Mouse (Mus musculus): Measurements from ENCODE around the gene Nectin1. TPM values are rescaled to one million over a fixed set of nuclear protein-coding genes. Genes with fewer than 3 reads are reported as not detected.

Nectin1 gene
- polyA plus RNA-seq, 1 experiment from 2014 or later, result 4.7 TPM

- no peak overlapping the region for H3K4me2 ChIP-seq (replicated peaks; ENCODE audit: low read depth)
- H3K4me3 ChIP-seq (ENCODE audit: low read depth, low read length), result no peak overlapping the region
- no peak for ATAC-seq
- H3K9ac ChIP-seq (ENCODE audit: low read depth, low read length), result no peak overlapping the region
- H3K4me1 ChIP-seq (replicated peaks; ENCODE audit: control insufficient read depth, insufficient read depth, low read length), result no peaks in the 10 kb centered on the region
- H3K27me3 ChIP-seq (replicated peaks; ENCODE audit: control insufficient read depth, insufficient read depth, low read length), result no peaks in the 10 kb centered on the region
- H3K27ac ChIP-seq (ENCODE audit: low read depth, low read length), result no peak overlapping the region
- WGBS, result 63% methylated on average over 4 of the region's 4 CpGs
- H3K36me3 ChIP-seq (ENCODE audit: control insufficient read depth, insufficient read depth), result no peaks in the 10 kb centered on the region
- no peak for TF ChIP-seq CTCF (IDR thresholded peaks at IDR 0.05; ENCODE audit: low read depth)
- no peaks in the 10 kb centered on the region for H3K9me3 ChIP-seq (ENCODE audit: control insufficient read depth)
Measured at GRCm38 (mm10) chr9:43707571-43707970, 36.2 kb upstream of the Nectin1 start.

DNA sequence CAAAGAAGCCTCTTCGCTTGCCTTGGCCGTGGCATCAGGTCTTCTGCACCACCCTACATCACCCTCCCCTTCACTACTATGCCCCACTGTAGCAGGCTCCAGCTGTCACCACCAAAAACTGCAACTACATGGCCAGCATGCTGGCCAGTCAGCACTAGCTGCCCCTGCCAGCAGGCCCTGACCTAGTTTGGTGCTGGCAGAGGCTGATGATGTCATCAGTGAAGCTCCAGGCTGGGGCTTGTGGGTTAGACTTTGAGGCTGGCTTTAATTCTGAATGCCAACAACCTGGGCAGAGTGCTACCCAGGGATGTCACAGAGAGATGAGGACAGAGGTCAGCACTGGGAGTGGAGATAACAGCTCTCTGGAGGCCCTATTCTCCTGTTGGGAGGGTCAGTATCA lies 35.1 kb upstream of the Nectin1 start:
- ATAC-seq, result no peak
- Histone ChIP-seq H3K4me1 (replicated peaks; ENCODE audit: control insufficient read depth, insufficient read depth, low read length) (no peaks in the 10 kb centered on the region), H3K4me2 (replicated peaks; ENCODE audit: low read depth) (no peak overlapping the region), H3K9me3 (ENCODE audit: control insufficient read depth) (no peaks in the 10 kb centered on the region), H3K9ac (ENCODE audit: low read depth, low read length) (no peak overlapping the region), H3K27me3 (replicated peaks; ENCODE audit: control insufficient read depth, insufficient read depth, low read length) (no peaks in the 10 kb centered on the region), H3K4me3 (ENCODE audit: low read depth, low read length) (no peak overlapping the region), H3K36me3 (ENCODE audit: control insufficient read depth, insufficient read depth) (no peaks in the 10 kb centered on the region), H3K27ac (ENCODE audit: low read depth, low read length) (no peak overlapping the region)
- no peak for TF ChIP-seq CTCF (IDR thresholded peaks at IDR 0.05; ENCODE audit: low read depth)
- WGBS, result 94% methylated on average over 2 of the region's 2 CpGs

GRCm38 (mm10) chr9:43713432-43713831 lies 30.4 kb upstream of the Nectin1 start:
- 41% methylated on average over 3 of the region's 3 CpGs for WGBS

GRCm38 (mm10) chr9:43719407-43719839 lies 24.4 kb upstream of the Nectin1 start:
- no peak for ATAC-seq
- Histone ChIP-seq H3K4me1 (replicated peaks; ENCODE audit: control insufficient read depth, insufficient read depth, low read length) (no peaks in the 10 kb centered on the region), H3K36me3 (ENCODE audit: control insufficient read depth, insufficient read depth) (no peaks in the 10 kb centered on the region), H3K4me3 (ENCODE audit: low read depth, low read length) (no peak overlapping the region), H3K9ac (ENCODE audit: low read depth, low read length) (no peak overlapping the region), H3K9me3 (ENCODE audit: control insufficient read depth) (no peaks in the 10 kb centered on the region), H3K4me2 (replicated peaks; ENCODE audit: low read depth) (no peak overlapping the region), H3K27ac (ENCODE audit: low read depth, low read length) (no peak overlapping the region), H3K27me3 (replicated peaks; ENCODE audit: control insufficient read depth, insufficient read depth, low read length) (no peaks in the 10 kb centered on the region)
- TF ChIP-seq CTCF (IDR thresholded peaks at IDR 0.05; ENCODE audit: low read depth), result no peak
- 60% methylated on average over 4 of the region's 4 CpGs for WGBS

More at GRCm38 (mm10) chr9:43713432-43713831, 30.4 kb upstream of the Nectin1 start:
- no peak for ATAC-seq
- H3K27me3 ChIP-seq (replicated peaks; ENCODE audit: control insufficient read depth, insufficient read depth, low read length), result no peaks in the 10 kb centered on the region
- H3K4me1 ChIP-seq (replicated peaks; ENCODE audit: control insufficient read depth, insufficient read depth, low read length), result no peaks in the 10 kb centered on the region
- H3K9me3 ChIP-seq (ENCODE audit: control insufficient read depth), result no peaks in the 10 kb centered on the region
- no peak overlapping the region for H3K9ac ChIP-seq (ENCODE audit: low read depth, low read length)
- H3K4me2 ChIP-seq (replicated peaks; ENCODE audit: low read depth), result no peak overlapping the region
- no peak overlapping the region for H3K27ac ChIP-seq (ENCODE audit: low read depth, low read length)
- H3K36me3 ChIP-seq (ENCODE audit: control insufficient read depth, insufficient read depth), result no peaks in the 10 kb centered on the region
- H3K4me3 ChIP-seq (ENCODE audit: low read depth, low read length), result no peak overlapping the region
- TF ChIP-seq CTCF (IDR thresholded peaks at IDR 0.05; ENCODE audit: low read depth), result no peak

DNA sequence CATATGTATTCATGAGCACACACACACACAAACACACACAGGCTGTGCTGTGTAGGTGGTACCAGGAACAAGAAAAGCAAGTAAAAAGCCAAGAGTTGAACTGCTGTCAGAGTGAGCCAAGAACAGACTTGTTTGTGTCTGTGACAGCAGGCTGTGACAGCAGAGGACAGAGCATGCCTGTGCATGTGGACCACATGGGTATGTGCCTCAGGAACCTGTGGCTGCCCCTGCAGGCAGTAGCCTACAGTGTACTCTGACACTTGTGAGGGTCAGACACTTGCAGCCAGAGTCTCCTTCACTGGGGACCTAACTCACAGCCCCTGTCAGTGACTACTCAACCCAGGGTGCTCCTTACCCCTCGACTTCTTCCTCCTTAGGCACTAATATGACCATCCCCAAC lies 23.7 kb upstream of the Nectin1 start:
- no peak for TF ChIP-seq CTCF (IDR thresholded peaks at IDR 0.05; ENCODE audit: low read depth)
- H3K36me3 ChIP-seq (ENCODE audit: control insufficient read depth, insufficient read depth), result no peaks in the 10 kb centered on the region
- WGBS, result 44% methylated on average over 1 of the region's 1 CpGs
- H3K9ac ChIP-seq (ENCODE audit: low read depth, low read length), result no peak overlapping the region
- ATAC-seq, result no peak
- H3K4me1 ChIP-seq (replicated peaks; ENCODE audit: control insufficient read depth, insufficient read depth, low read length), result no peaks in the 10 kb centered on the region
- no peak overlapping the region for H3K4me2 ChIP-seq (replicated peaks; ENCODE audit: low read depth)
- no peaks in the 10 kb centered on the region for H3K27me3 ChIP-seq (replicated peaks; ENCODE audit: control insufficient read depth, insufficient read depth, low read length)
- no peaks in the 10 kb centered on the region for H3K9me3 ChIP-seq (ENCODE audit: control insufficient read depth)
- no peak overlapping the region for H3K27ac ChIP-seq (ENCODE audit: low read depth, low read length)
- no peak overlapping the region for H3K4me3 ChIP-seq (ENCODE audit: low read depth, low read length)

- no peak for ATAC-seq
- no peak for TF ChIP-seq CTCF (IDR thresholded peaks at IDR 0.05; ENCODE audit: low read depth)
- H3K4me3 ChIP-seq (ENCODE audit: low read depth, low read length), result no peak overlapping the region
- H3K9me3 ChIP-seq (ENCODE audit: control insufficient read depth), result no peaks in the 10 kb centered on the region
- H3K9ac ChIP-seq (ENCODE audit: low read depth, low read length), result no peak overlapping the region
- 0 out of 2 replicates have a peak, but pooled peaks cover 3% of the 10 kb centered on the region for H3K4me1 ChIP-seq (replicated peaks; ENCODE audit: control insufficient read depth, insufficient read depth, low read length)
- H3K36me3 ChIP-seq (ENCODE audit: control insufficient read depth, insufficient read depth), result no peaks in the 10 kb centered on the region
- no peak overlapping the region for H3K27ac ChIP-seq (ENCODE audit: low read depth, low read length)
- no peaks in the 10 kb centered on the region for H3K27me3 ChIP-seq (replicated peaks; ENCODE audit: control insufficient read depth, insufficient read depth, low read length)
- H3K4me2 ChIP-seq (replicated peaks; ENCODE audit: low read depth), result no peak overlapping the region
- WGBS, result 36% methylated on average over 4 of the region's 4 CpGs
Measured at GRCm38 (mm10) chr9:43724093-43724492, 19.7 kb upstream of the Nectin1 start.
